11 mouse cellular contexts compared by ENCODE assay signal in genomic region chr11:54478414-54478813, GRCm38 (mm10). TPM values are rescaled to one million over a fixed set of nuclear protein-coding genes. Genes with fewer than 3 reads are reported as not detected.
DNase-seq lines count a peak whose midpoint lies in the region; ATAC-seq lines count a peak whose summit lies in the region.
"Had no signal": no experiment of that assay in that cellular context is flagged by ENCODE, and none has a peak within 500 bp of the region (broad histone marks: within the 10 kb centered on the region; RNA-seq: fewer than 3 reads in every experiment).

No protein-coding gene starts in this region.

- no peak overlapping the region for H3K9ac ChIP-seq in liver, embryonic 11.5 days (ENCODE audit: low read depth, low read length)
- H3K9ac ChIP-seq: embryonic facial prominence, embryonic 12.5 days; heart, embryonic 15.5 days; neural tube, embryonic 12.5 days had no signal

- ATAC-seq in CD4-positive, CD25-positive, alpha-beta regulatory T cell, adult 4 months: no peak
- ATAC-seq in liver, embryonic 11.5 days (replicated peaks; ENCODE audit: low FRiP score): no peak
- no peak for ATAC-seq in erythroid progenitor cell, adult 5-6 weeks (replicated peaks; ENCODE audit: low FRiP score, poor library complexity, severe bottlenecking)

- WGBS in liver, embryonic 11.5 days: 77% methylated on average over 1 of the region's 1 CpGs

- peak; percentile 74 for DNase-seq in CD4-positive, CD25-positive, alpha-beta regulatory T cell, adult 2 months (ENCODE audit: low read depth, low spot score)
- peak; percentile 26 for DNase-seq in liver
- no peak for DNase-seq in liver, embryonic 11.5 days (ENCODE audit: low spot score)
- DNase-seq in c-Kit-negative CD71-positive TER-119-positive erythroid progenitor cells, embryonic 14.5 days (ENCODE audit: low read depth, low spot score): peak; percentile 20
- peak; percentile 11 for DNase-seq in skeletal muscle tissue, adult 2 months (ENCODE audit: low read depth, low spot score)
- no peak for DNase-seq in frontal cortex, postnatal 14 days (ENCODE audit: low spot score in 2 of 2)

- no peak overlapping the region for H3K4me2 ChIP-seq in liver, embryonic 11.5 days
- H3K4me2 ChIP-seq: embryonic facial prominence, embryonic 12.5 days; heart, embryonic 15.5 days; neural tube, embryonic 12.5 days had no signal

- H3K9me3 ChIP-seq in liver, embryonic 11.5 days (ENCODE audit: control insufficient read depth, low read length): no peaks in the 10 kb centered on the region
- H3K9me3 ChIP-seq: embryonic facial prominence, embryonic 12.5 days; heart, embryonic 15.5 days; neural tube, embryonic 12.5 days had no signal

- no peak overlapping the region for H3K4me3 ChIP-seq in liver, embryonic 11.5 days (ENCODE audit: low read depth, low read length)
- H3K4me3 ChIP-seq: embryonic facial prominence, embryonic 12.5 days; heart, embryonic 15.5 days; neural tube, embryonic 12.5 days had no signal

- no peaks in the 10 kb centered on the region for H3K4me1 ChIP-seq in liver, embryonic 11.5 days (replicated peaks; ENCODE audit: control insufficient read depth, insufficient read depth, low read length)
- H3K4me1 ChIP-seq: embryonic facial prominence, embryonic 12.5 days; heart, embryonic 15.5 days; neural tube, embryonic 12.5 days had no signal

- H3K27ac ChIP-seq in liver, embryonic 11.5 days (ENCODE audit: low read depth, low read length): no peak overlapping the region
- H3K27ac ChIP-seq: embryonic facial prominence, embryonic 12.5 days; heart, embryonic 15.5 days; neural tube, embryonic 12.5 days had no signal

- no peaks in the 10 kb centered on the region for H3K27me3 ChIP-seq in liver, embryonic 11.5 days (replicated peaks; ENCODE audit: control insufficient read depth, insufficient read depth, low read length)
- H3K27me3 ChIP-seq: embryonic facial prominence, embryonic 12.5 days; heart, embryonic 15.5 days; neural tube, embryonic 12.5 days had no signal

- no peaks in the 10 kb centered on the region for H3K36me3 ChIP-seq in liver, embryonic 11.5 days (ENCODE audit: control insufficient read depth, insufficient read depth, low read length)

RNA-seq across cellular contexts. Expression of gene Fnip1, which starts 40.4 kb away (rescaled TPM):
- 10 to 100 TPM; 12.7 to 12.9 TPM for polyA plus RNA-seq in CD4-positive, CD25-positive, alpha-beta regulatory T cell, adult 4 months (2017; shearing (Covaris generic))
- 10.2 and 10.4 TPM in 2 replicates for polyA plus RNA-seq in liver, embryonic 11.5 days (2014; fragmentation: Nextera tagmentation; extraction: Ambion mirVana)
- total RNA-seq in erythroid progenitor cell, adult 5-6 weeks (2015; ENCODE audit: low replicate concordance): 22.7 and 44.9 TPM in 2 replicates
- 28.0 and 35.0 TPM in 2 replicates for total RNA-seq in erythroid progenitor cell, adult 5-6 weeks (2017; ENCODE audit: low replicate concordance)

RNA-seq across cellular contexts. Expression of gene Rapgef6, which starts 44.2 kb away (rescaled TPM):
- polyA plus RNA-seq in CD4-positive, CD25-positive, alpha-beta regulatory T cell, adult 4 months (2017; shearing (Covaris generic)): 100 to 1,000 TPM; 258 to 274 TPM
- 27.2 and 31.3 TPM in 2 replicates for polyA plus RNA-seq in liver, embryonic 11.5 days (2014; fragmentation: Nextera tagmentation; extraction: Ambion mirVana)
- 50.1 and 70.4 TPM in 2 replicates for total RNA-seq in erythroid progenitor cell, adult 5-6 weeks (2015; ENCODE audit: low replicate concordance)
- 90.4 and 96.1 TPM in 2 replicates for total RNA-seq in erythroid progenitor cell, adult 5-6 weeks (2017; ENCODE audit: low replicate concordance)

Comparison
In these comparisons a context has a peak if more than half of its experiments do, and no peak if none do; other contexts are left out.
1. DNase-seq: peak in CD4-positive, CD25-positive, alpha-beta regulatory T cell, adult 2 months (single experiment), liver (single experiment), c-Kit-negative CD71-positive TER-119-positive erythroid progenitor cells, embryonic 14.5 days (single experiment) and skeletal muscle tissue, adult 2 months (single experiment); none in liver, embryonic 11.5 days (single experiment) and frontal cortex, postnatal 14 days (0 of 2).